8 mouse cellular contexts compared by ENCODE assay signal in the genomic region with DNA sequence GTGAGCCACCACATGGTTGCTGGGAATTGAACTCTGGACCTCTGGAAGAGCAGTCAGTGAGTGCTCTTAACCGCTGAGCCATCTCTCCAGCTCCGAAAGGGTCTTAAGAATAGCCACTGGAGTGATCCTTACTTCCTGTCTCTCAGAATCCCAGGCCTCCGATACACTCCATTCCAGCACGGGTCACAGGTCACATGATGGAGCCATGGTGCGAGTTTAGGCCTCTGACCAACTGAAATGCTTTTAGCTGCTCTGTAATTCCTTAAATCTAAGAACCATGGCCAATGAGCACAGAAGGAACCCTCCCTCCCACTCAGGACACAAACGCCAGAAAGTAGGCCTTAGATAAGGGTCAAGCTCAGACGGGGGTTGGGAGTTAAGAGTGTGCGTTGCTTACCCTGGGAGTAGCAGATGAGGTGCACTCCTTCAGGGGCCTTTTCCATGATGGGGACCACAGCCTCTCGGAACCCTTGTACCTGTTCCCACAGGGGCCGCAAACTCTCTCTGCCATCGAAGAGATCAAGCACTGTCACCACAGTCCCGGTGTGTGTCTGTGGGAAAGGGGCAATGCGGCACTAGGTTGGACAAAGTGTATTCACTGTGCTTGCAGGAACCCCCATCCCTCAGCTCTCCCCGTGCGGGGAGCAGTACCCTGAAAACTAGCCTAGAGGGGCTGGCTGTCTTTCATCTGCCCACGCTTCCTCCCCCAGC. TPM values are rescaled to one million over a fixed set of nuclear protein-coding genes. Genes with fewer than 3 reads are reported as not detected.
DNase-seq lines count a peak whose midpoint lies in the region; ATAC-seq and TF ChIP-seq lines count a peak whose summit lies in the region.

No protein-coding gene starts in this region.

- peaks cover 32% of the 10 kb centered on the region for H3K36me3 ChIP-seq in heart, embryonic 10.5 days
- H3K36me3 ChIP-seq in ES-Bruce4 (ENCODE audit: control insufficient read depth, insufficient read depth, low read length, poor library complexity, severe bottlenecking) = no peaks in the 10 kb centered on the region
- H3K36me3 ChIP-seq in forebrain, embryonic 15.5 days = peaks cover 16% of the 10 kb centered on the region
- no peaks in the 10 kb centered on the region for H3K36me3 ChIP-seq in liver, embryonic 14.5 days (replicated peaks; ENCODE audit: control insufficient read depth, insufficient read depth, low read depth)

- H3K4me2 ChIP-seq in forebrain, embryonic 15.5 days (replicated peaks) = peak overlapping the region; percentile 96
- H3K4me2 ChIP-seq in liver, embryonic 14.5 days (ENCODE audit: low read depth) = peak overlapping the region; percentile 88

- intact Hi-C loops in heart, postnatal 14 days (cut with DNase I) = loop anchor here (10.0 kb wide), 1 partner anchor 89 kb away; no protein-coding TSS in a partner anchor

- 48% methylated on average over 16 of the region's 16 CpGs for WGBS in heart, embryonic 10.5 days
- WGBS in forebrain, embryonic 15.5 days = 49% methylated on average over 16 of the region's 16 CpGs
- WGBS in liver, embryonic 14.5 days (ENCODE audit: insufficient replicate concordance) = 46% methylated on average over 16 of the region's 16 CpGs

- no peak for TF ChIP-seq CTCF in ES-Bruce4 (IDR thresholded peaks at IDR 0.05; ENCODE audit: low read depth, low read length)
- no peak for TF ChIP-seq CTCF in liver, embryonic 14.5 days (IDR thresholded peaks at IDR 0.05; ENCODE audit: low read depth)

- no peak for DNase-seq in heart, embryonic 10.5 days (ENCODE audit: low spot score)
- DNase-seq in heart, postnatal 14 days = no peak
- DNase-seq in liver, embryonic 14.5 days (ENCODE audit: low read depth in 3 of 3, low spot score in 3 of 3) = no peak
- no peak for DNase-seq in right cerebral cortex, postnatal 36 days (ENCODE audit: low spot score in 2 of 2)
- DNase-seq in cerebellum, adult 8-10 months = no peak

- H3K4me1 ChIP-seq in heart, embryonic 10.5 days = peaks cover 42% of the 10 kb centered on the region
- H3K4me1 ChIP-seq in ES-Bruce4 (ENCODE audit: control insufficient read depth, insufficient read depth, low read length) = peaks cover 1% of the 10 kb centered on the region
- H3K4me1 ChIP-seq in forebrain, embryonic 15.5 days = peaks cover 49% of the 10 kb centered on the region
- peaks cover 4 to 9% of the 10 kb centered on the region in 2 experiments for H3K4me1 ChIP-seq in liver, embryonic 14.5 days (replicated peaks; ENCODE audit: control insufficient read depth in 2 of 2, insufficient read depth in 2 of 2, low read length in 1 of 2)

- TF ChIP-seq POLR2A in ES-Bruce4 (IDR thresholded peaks at IDR 0.05; ENCODE audit: insufficient read depth, low read length) = no peak

- TF ChIP-seq EP300 in ES-Bruce4 (IDR thresholded peaks at IDR 0.05; ENCODE audit: insufficient read depth, low read depth, low read length) = no peak
- TF ChIP-seq EP300 in liver, embryonic 14.5 days (IDR thresholded peaks at IDR 0.05; ENCODE audit: low read depth) = no peak

- no peak for ATAC-seq in forebrain, embryonic 15.5 days (replicated peaks)
- no peak for ATAC-seq in liver, embryonic 14.5 days (ENCODE audit: insufficient read depth)
- ATAC-seq in megakaryocyte progenitor cell, adult 5-6 weeks (replicated peaks; ENCODE audit: poor library complexity) = no peak

- H3K9me3 ChIP-seq in heart, embryonic 10.5 days = no peaks in the 10 kb centered on the region
- H3K9me3 ChIP-seq in ES-Bruce4 (replicated peaks; ENCODE audit: control insufficient read depth, insufficient read depth, low read length, poor library complexity, severe bottlenecking) = no peaks in the 10 kb centered on the region
- H3K9me3 ChIP-seq in forebrain, embryonic 15.5 days = no peaks in the 10 kb centered on the region
- H3K9me3 ChIP-seq in liver, embryonic 14.5 days (ENCODE audit: control insufficient read depth, low read length) = no peaks in the 10 kb centered on the region

- peaks cover 32% of the 10 kb centered on the region for H3K27me3 ChIP-seq in heart, embryonic 10.5 days (ENCODE audit: insufficient read depth, poor library complexity, severe bottlenecking)
- H3K27me3 ChIP-seq in ES-Bruce4 (ENCODE audit: control insufficient read depth, insufficient read depth, low read length, poor library complexity, severe bottlenecking) = peaks cover 4% of the 10 kb centered on the region; the same call in 1 of the 2 replicates
- H3K27me3 ChIP-seq in forebrain, embryonic 15.5 days = peaks cover 8% of the 10 kb centered on the region; the same call in 1 of the 2 replicates
- peaks cover 33% of the 10 kb centered on the region for H3K27me3 ChIP-seq in liver, embryonic 14.5 days (ENCODE audit: control insufficient read depth, insufficient read depth, low read length)

- peak overlapping the region; percentile 70 for H3K4me3 ChIP-seq in heart, embryonic 10.5 days
- peak overlapping the region; percentile 85 for H3K4me3 ChIP-seq in ES-Bruce4 (ENCODE audit: low read depth, low read length)
- peak overlapping the region; percentile 69 for H3K4me3 ChIP-seq in forebrain, embryonic 15.5 days
- H3K4me3 ChIP-seq in liver, embryonic 14.5 days (ENCODE audit: insufficient read depth in 1 of 2, low read depth in 2 of 2, low read length in 2 of 2) = peak overlapping the region; percentile 74 to 84

- H3K9ac ChIP-seq in ES-Bruce4 (ENCODE audit: low read depth, poor library complexity, severe bottlenecking) = peak overlapping the region; percentile 73
- H3K9ac ChIP-seq in forebrain, embryonic 15.5 days (replicated peaks) = peak overlapping the region; percentile 71
- H3K9ac ChIP-seq in liver, embryonic 14.5 days (replicated peaks) = peak overlapping the region; percentile 68

- H3K27ac ChIP-seq in heart, embryonic 10.5 days = peak overlapping the region; percentile 93
- no peak overlapping the region for H3K27ac ChIP-seq in ES-Bruce4 (ENCODE audit: insufficient read depth, low read length)
- peak overlapping the region; percentile 87 for H3K27ac ChIP-seq in forebrain, embryonic 15.5 days (replicated peaks)
- no peak overlapping the region for H3K27ac ChIP-seq in liver, embryonic 14.5 days

RNA-seq across cellular contexts. Expression of a gene that starts 2.1 kb away (rescaled TPM):
- 24.3 and 27.5 TPM in 2 replicates for polyA plus RNA-seq in heart, embryonic 10.5 days (2016; fragmentation: Nextera tagmentation; extraction: Ambion mirVana)
- 10 to 100 TPM; 42.6 to 43.2 TPM for total RNA-seq in heart, postnatal 14 days (2021)
- polyA plus RNA-seq in ES-Bruce4 (2011; ENCODE audit: insufficient read depth, insufficient read length, low read depth, missing spikeins) = 26.7 and 29.2 TPM in 2 replicates
- polyA plus RNA-seq in forebrain, embryonic 15.5 days (2015; fragmentation: Nextera tagmentation; extraction: Ambion mirVana) = 17.2 and 18.2 TPM in 2 replicates
- 10.4 and 11.6 TPM in 2 replicates for polyA plus RNA-seq in liver, embryonic 14.5 days (2012; rRNA removed)
- 10.5 and 12.9 TPM in 2 replicates for polyA plus RNA-seq in liver, embryonic 14.5 days (2014; fragmentation: Nextera tagmentation; extraction: Ambion mirVana)
- 26.5 and 33.5 TPM in 2 replicates for total RNA-seq in megakaryocyte progenitor cell, adult 5-6 weeks (2015)
- total RNA-seq in megakaryocyte progenitor cell, adult 5-6 weeks (2017) = 15.3 and 19.7 TPM in 2 replicates

RNA-seq across cellular contexts. Expression of a gene that starts 3.1 kb away (rescaled TPM):
- 0.11 TPM in 1 of 2 replicates, not detected in the other for polyA plus RNA-seq in heart, embryonic 10.5 days (2016; fragmentation: Nextera tagmentation; extraction: Ambion mirVana)
- total RNA-seq in heart, postnatal 14 days (2021) = 1 to 10 TPM; 1.9 to 3.1 TPM
- polyA plus RNA-seq in ES-Bruce4 (2011; ENCODE audit: insufficient read depth, insufficient read length, low read depth, missing spikeins) = not detected in 2 replicates
- 6.8 and 7.4 TPM in 2 replicates for polyA plus RNA-seq in forebrain, embryonic 15.5 days (2015; fragmentation: Nextera tagmentation; extraction: Ambion mirVana)
- 0.04 and 0.11 TPM in 2 replicates for polyA plus RNA-seq in liver, embryonic 14.5 days (2012; rRNA removed)
- not detected in 2 replicates for polyA plus RNA-seq in liver, embryonic 14.5 days (2014; fragmentation: Nextera tagmentation; extraction: Ambion mirVana)
- 0.17 and 0.34 TPM in 2 replicates for total RNA-seq in megakaryocyte progenitor cell, adult 5-6 weeks (2015)
- total RNA-seq in megakaryocyte progenitor cell, adult 5-6 weeks (2017) = not detected in 2 replicates

RNA-seq across cellular contexts. Expression of a gene that starts 10.4 kb away (rescaled TPM):
- polyA plus RNA-seq in heart, embryonic 10.5 days (2016; fragmentation: Nextera tagmentation; extraction: Ambion mirVana) = 0.49 and 1.7 TPM in 2 replicates
- 1 to 10 TPM; 2.1 to 2.7 TPM for total RNA-seq in heart, postnatal 14 days (2021)
- polyA plus RNA-seq in ES-Bruce4 (2011; ENCODE audit: insufficient read depth, insufficient read length, low read depth, missing spikeins) = 0.85 and 1.1 TPM in 2 replicates
- polyA plus RNA-seq in forebrain, embryonic 15.5 days (2015; fragmentation: Nextera tagmentation; extraction: Ambion mirVana) = 6.1 and 7.4 TPM in 2 replicates
- 0.39 and 0.40 TPM in 2 replicates for polyA plus RNA-seq in liver, embryonic 14.5 days (2012; rRNA removed)
- 0.10 and 0.27 TPM in 2 replicates for polyA plus RNA-seq in liver, embryonic 14.5 days (2014; fragmentation: Nextera tagmentation; extraction: Ambion mirVana)
- total RNA-seq in megakaryocyte progenitor cell, adult 5-6 weeks (2015) = 0.47 and 1.1 TPM in 2 replicates
- total RNA-seq in megakaryocyte progenitor cell, adult 5-6 weeks (2017) = 0.92 and 2.2 TPM in 2 replicates

RNA-seq across cellular contexts. Expression of a gene that starts 18.3 kb away (rescaled TPM):
- 12.6 TPM in 2 replicates for polyA plus RNA-seq in heart, embryonic 10.5 days (2016; fragmentation: Nextera tagmentation; extraction: Ambion mirVana)
- total RNA-seq in heart, postnatal 14 days (2021) = 1 to 10 TPM; 8.2 to 8.3 TPM
- 11.0 and 16.5 TPM in 2 replicates for polyA plus RNA-seq in ES-Bruce4 (2011; ENCODE audit: insufficient read depth, insufficient read length, low read depth, missing spikeins)
- 15.3 and 15.8 TPM in 2 replicates for polyA plus RNA-seq in forebrain, embryonic 15.5 days (2015; fragmentation: Nextera tagmentation; extraction: Ambion mirVana)
- 0.47 and 1.6 TPM in 2 replicates for polyA plus RNA-seq in liver, embryonic 14.5 days (2012; rRNA removed)
- 2.9 and 3.2 TPM in 2 replicates for polyA plus RNA-seq in liver, embryonic 14.5 days (2014; fragmentation: Nextera tagmentation; extraction: Ambion mirVana)
- 3.8 and 4.1 TPM in 2 replicates for total RNA-seq in megakaryocyte progenitor cell, adult 5-6 weeks (2015)
- total RNA-seq in megakaryocyte progenitor cell, adult 5-6 weeks (2017) = 17.7 and 40.0 TPM in 2 replicates

RNA-seq across cellular contexts. Expression of a gene that starts 20.7 kb away (rescaled TPM):
- 74.0 and 76.8 TPM in 2 replicates for polyA plus RNA-seq in heart, embryonic 10.5 days (2016; fragmentation: Nextera tagmentation; extraction: Ambion mirVana)
- total RNA-seq in heart, postnatal 14 days (2021) = 10 to 100 TPM; 18.0 to 19.0 TPM
- 31.3 and 32.0 TPM in 2 replicates for polyA plus RNA-seq in ES-Bruce4 (2011; ENCODE audit: insufficient read depth, insufficient read length, low read depth, missing spikeins)
- 111 and 112 TPM in 2 replicates for polyA plus RNA-seq in forebrain, embryonic 15.5 days (2015; fragmentation: Nextera tagmentation; extraction: Ambion mirVana)
- 15.5 and 16.6 TPM in 2 replicates for polyA plus RNA-seq in liver, embryonic 14.5 days (2012; rRNA removed)
- 11.3 and 12.6 TPM in 2 replicates for polyA plus RNA-seq in liver, embryonic 14.5 days (2014; fragmentation: Nextera tagmentation; extraction: Ambion mirVana)
- total RNA-seq in megakaryocyte progenitor cell, adult 5-6 weeks (2015) = 25.5 and 27.8 TPM in 2 replicates
- total RNA-seq in megakaryocyte progenitor cell, adult 5-6 weeks (2017) = 24.3 and 30.2 TPM in 2 replicates

Comparison
In these comparisons a context has a peak if more than half of its experiments do, and no peak if none do; other contexts are left out.
1. H3K27ac ChIP-seq: peak in heart, embryonic 10.5 days (single experiment) and forebrain, embryonic 15.5 days (single experiment); none in ES-Bruce4 (single experiment) and liver, embryonic 14.5 days (single experiment).
2. Peak in every context shown above with its lines, with median percentiles within 50 percentile points of each other: H3K4me3 ChIP-seq and H3K9ac ChIP-seq.